Mouse (Mus musculus): ENCODE results near the gene Rabac1.

The Rabac1 gene

GRCm38 (mm10) chr7:24980439-24980838 lies 7.9 kb upstream of the Rabac1 start:
- no peak for DNase-seq (ENCODE audit: low spot score)

GRCm38 (mm10) chr7:24978781-24979180 lies 6.2 kb upstream of the Rabac1 start:
- DNase-seq (ENCODE audit: low spot score): no peak

- no peak for DNase-seq (ENCODE audit: low spot score)
These were observed 2.5 kb upstream of the Rabac1 start for GRCm38 (mm10) chr7:24974893-24975595.

GRCm38 (mm10) chr7:24973902-24974301 lies 1.3 kb upstream of the Rabac1 start:
- no peak for DNase-seq (ENCODE audit: low spot score)

- no peak for DNase-seq (ENCODE audit: low spot score)
These were observed 654 bp upstream of the Rabac1 start for GRCm38 (mm10) chr7:24973208-24973607.

- DNase-seq (ENCODE audit: low spot score): no peak
These were observed 1.1 kb downstream of the Rabac1 start for GRCm38 (mm10) chr7:24971261-24971971.

- DNase-seq (ENCODE audit: low spot score): no peak
These were observed 2.2 kb downstream of the Rabac1 start for GRCm38 (mm10) chr7:24970341-24970740.

- DNase-seq (ENCODE audit: low spot score): no peak
These were observed 2.7 kb downstream of the Rabac1 start for GRCm38 (mm10) chr7:24969805-24970204.

GRCm38 (mm10) chr7:24968463-24968862 lies 4.1 kb downstream of the Rabac1 start:
- DNase-seq (ENCODE audit: low spot score): no peak

- DNase-seq (ENCODE audit: low spot score): no peak
These were observed 4.6 kb downstream of the Rabac1 start for GRCm38 (mm10) chr7:24967966-24968365.

- peak; percentile 55 for DNase-seq (ENCODE audit: low spot score)
These were observed 7.5 kb downstream of the Rabac1 start for GRCm38 (mm10) chr7:24964897-24965535.

- DNase-seq (ENCODE audit: low spot score): no peak
These were observed 8.3 kb downstream of the Rabac1 start for GRCm38 (mm10) chr7:24964288-24964687.

GRCm38 (mm10) chr7:24955226-24955625 lies 17.3 kb downstream of the Rabac1 start:
- DNase-seq (ENCODE audit: low spot score): no peak

GRCm38 (mm10) chr7:24954450-24954849 lies 18.1 kb downstream of the Rabac1 start:
- DNase-seq (ENCODE audit: low spot score): no peak

- no peak for DNase-seq (ENCODE audit: low spot score)
These were observed 18.6 kb downstream of the Rabac1 start for GRCm38 (mm10) chr7:24953966-24954365.

- no peak for DNase-seq (ENCODE audit: low spot score)
These were observed 22.5 kb downstream of the Rabac1 start for GRCm38 (mm10) chr7:24949958-24950623.

- DNase-seq (ENCODE audit: low spot score): no peak
These were observed 23.8 kb downstream of the Rabac1 start for GRCm38 (mm10) chr7:24948774-24949173.

GRCm38 (mm10) chr7:24947316-24948048 lies 25.1 kb downstream of the Rabac1 start:
- no peak for DNase-seq (ENCODE audit: low spot score)

- no peak for DNase-seq (ENCODE audit: low spot score)
These were observed 28.1 kb downstream of the Rabac1 start, which contains the start of gene Gm4881 for GRCm38 (mm10) chr7:24944257-24944950. Gm4881 (minus strand) TSS chr7:24944494.

GRCm38 (mm10) chr7:24943641-24944040 lies 28.9 kb downstream of the Rabac1 start:
- no peak for DNase-seq (ENCODE audit: low spot score)

- no peak for DNase-seq (ENCODE audit: low spot score)
These were observed 40.9 kb downstream of the Rabac1 start for GRCm38 (mm10) chr7:24931651-24932050.

Data from testis, postnatal 14 days (tissue).